Mouse (Mus musculus): ENCODE results near the gene Abi3bp. TPM values are rescaled to one million over a fixed set of nuclear protein-coding genes. Genes with fewer than 3 reads are reported as not detected.

Gene Abi3bp
- polyA plus RNA-seq, 1 experiment from 2014 or later, result 0.55 TPM

DNA sequence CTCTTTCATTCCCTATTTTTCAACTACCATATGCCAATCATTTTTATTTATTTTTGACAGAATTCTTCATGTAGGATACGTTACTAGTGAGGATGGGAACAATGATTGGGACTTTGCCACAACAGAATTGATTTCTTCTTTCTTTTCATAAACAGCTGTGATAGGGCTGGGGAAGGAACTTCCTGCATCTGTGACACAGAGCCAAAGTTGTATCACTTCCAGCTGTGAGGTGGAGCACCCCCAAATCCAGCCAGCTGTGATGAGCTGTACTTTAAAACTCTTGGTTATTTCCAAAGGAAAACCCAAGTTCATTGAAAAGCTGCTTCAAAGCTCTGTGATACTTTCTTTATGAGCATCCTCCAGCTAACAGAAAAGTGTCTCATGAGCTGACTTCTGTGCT is 101.9 kb downstream of the Abi3bp start:
- 87% methylated on average over 1 of the region's 1 CpGs for WGBS

GRCm38 (mm10) chr16:56593581-56593980 is 115.9 kb downstream of the Abi3bp start:
- H3K4me1 ChIP-seq (replicated peaks; ENCODE audit: control insufficient read depth, insufficient read depth, low read length), result no peaks in the 10 kb centered on the region
- no peaks in the 10 kb centered on the region for H3K9me3 ChIP-seq (ENCODE audit: control insufficient read depth, low read length)
- DNase-seq (ENCODE audit: low spot score) (no peak), ATAC-seq (replicated peaks; ENCODE audit: low FRiP score) (no peak)
- H3K27ac ChIP-seq (ENCODE audit: low read depth, low read length), result no peak overlapping the region
- no peak overlapping the region for H3K9ac ChIP-seq (ENCODE audit: low read length)
- H3K36me3 ChIP-seq (ENCODE audit: control insufficient read depth, insufficient read depth, low read length), result no peaks in the 10 kb centered on the region
- no peaks in the 10 kb centered on the region for H3K27me3 ChIP-seq (ENCODE audit: control insufficient read depth, insufficient read depth, low read length)
- WGBS, result 86% methylated on average over 5 of the region's 5 CpGs
- H3K4me3 ChIP-seq (ENCODE audit: low read depth, low read length), result no peak overlapping the region
- no peak overlapping the region for H3K4me2 ChIP-seq (ENCODE audit: low read depth, low read length, severe bottlenecking)

More for the DNA sequence above, 101.9 kb downstream of the Abi3bp start:
- Histone ChIP-seq H3K36me3 (ENCODE audit: control insufficient read depth, insufficient read depth, low read length) (no peaks in the 10 kb centered on the region), H3K9ac (ENCODE audit: low read length) (no peak overlapping the region), H3K27ac (ENCODE audit: low read depth, low read length) (no peak overlapping the region), H3K27me3 (ENCODE audit: control insufficient read depth, insufficient read depth, low read length) (no peaks in the 10 kb centered on the region), H3K9me3 (ENCODE audit: control insufficient read depth, low read length) (no peaks in the 10 kb centered on the region), H3K4me2 (ENCODE audit: low read depth, low read length, severe bottlenecking) (no peak overlapping the region), H3K4me3 (ENCODE audit: low read depth, low read length) (no peak overlapping the region), H3K4me1 (replicated peaks; ENCODE audit: control insufficient read depth, insufficient read depth, low read length) (no peaks in the 10 kb centered on the region)
- ATAC-seq (replicated peaks; ENCODE audit: low FRiP score) (no peak), DNase-seq (ENCODE audit: low spot score) (no peak)

DNA sequence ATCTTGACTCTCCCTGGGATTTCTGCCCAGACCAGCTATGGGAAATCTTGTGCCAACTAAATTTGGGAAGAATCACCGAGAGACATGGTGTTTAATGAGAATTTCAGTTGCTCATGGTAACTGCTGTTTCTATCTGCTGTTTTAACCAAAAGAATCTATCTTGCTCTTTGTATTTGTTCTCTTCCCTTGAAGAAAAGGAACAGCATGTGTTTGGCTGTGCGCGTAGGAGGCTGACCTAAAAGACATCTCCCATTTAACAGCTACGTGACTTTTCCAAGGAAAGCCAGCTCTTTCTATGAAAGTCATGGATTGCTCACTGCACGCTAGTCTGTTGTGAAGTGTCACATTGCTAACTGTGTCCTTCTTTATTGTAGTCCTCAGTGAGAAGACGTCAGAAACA is 117.2 kb downstream of the Abi3bp start:
- ATAC-seq (replicated peaks; ENCODE audit: low FRiP score) (no peak), DNase-seq (ENCODE audit: low spot score) (no peak)
- 88% methylated on average over 6 of the region's 6 CpGs for WGBS

DNA sequence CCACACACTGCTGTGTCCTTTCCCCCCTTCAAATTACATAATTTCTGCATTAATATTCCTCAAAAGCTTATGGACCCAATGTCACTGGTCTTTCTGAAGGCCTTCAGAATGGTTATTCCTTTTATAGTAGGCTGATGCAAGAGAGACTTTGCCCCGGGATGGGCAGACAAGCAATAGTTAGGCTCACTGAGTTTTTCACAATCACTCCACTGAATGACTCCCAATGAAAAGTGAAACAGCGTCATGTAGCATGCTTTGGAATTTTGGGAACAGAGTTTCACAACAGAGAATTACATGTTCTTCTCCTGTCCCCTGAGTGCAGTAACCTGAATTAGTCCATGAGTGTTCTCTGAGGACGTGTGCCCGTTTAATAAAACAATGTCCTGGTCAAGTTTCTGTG is 120.7 kb downstream of the Abi3bp start:
- H3K36me3 ChIP-seq (ENCODE audit: control insufficient read depth, insufficient read depth, low read length), result no peaks in the 10 kb centered on the region
- H3K27ac ChIP-seq (ENCODE audit: low read depth, low read length), result no peak overlapping the region
- H3K9me3 ChIP-seq (ENCODE audit: control insufficient read depth, low read length), result no peaks in the 10 kb centered on the region
- H3K4me2 ChIP-seq (ENCODE audit: low read depth, low read length, severe bottlenecking), result no peak overlapping the region
- ATAC-seq (replicated peaks; ENCODE audit: low FRiP score), result no peak
- no peaks in the 10 kb centered on the region for H3K4me1 ChIP-seq (replicated peaks; ENCODE audit: control insufficient read depth, insufficient read depth, low read length)
- H3K9ac ChIP-seq (ENCODE audit: low read length), result no peak overlapping the region
- DNase-seq (ENCODE audit: low spot score), result no peak
- H3K27me3 ChIP-seq (ENCODE audit: control insufficient read depth, insufficient read depth, low read length), result no peaks in the 10 kb centered on the region
- no peak overlapping the region for H3K4me3 ChIP-seq (ENCODE audit: low read depth, low read length)
- 98% methylated on average over 4 of the region's 4 CpGs for WGBS

More for the DNA sequence above, 117.2 kb downstream of the Abi3bp start:
- H3K4me3 ChIP-seq (ENCODE audit: low read depth, low read length), result no peak overlapping the region
- H3K4me1 ChIP-seq (replicated peaks; ENCODE audit: control insufficient read depth, insufficient read depth, low read length), result no peaks in the 10 kb centered on the region
- H3K4me2 ChIP-seq (ENCODE audit: low read depth, low read length, severe bottlenecking), result no peak overlapping the region
- no peaks in the 10 kb centered on the region for H3K27me3 ChIP-seq (ENCODE audit: control insufficient read depth, insufficient read depth, low read length)
- H3K36me3 ChIP-seq (ENCODE audit: control insufficient read depth, insufficient read depth, low read length), result no peaks in the 10 kb centered on the region
- H3K9me3 ChIP-seq (ENCODE audit: control insufficient read depth, low read length), result no peaks in the 10 kb centered on the region
- H3K9ac ChIP-seq (ENCODE audit: low read length), result no peak overlapping the region
- H3K27ac ChIP-seq (ENCODE audit: low read depth, low read length), result no peak overlapping the region

DNA sequence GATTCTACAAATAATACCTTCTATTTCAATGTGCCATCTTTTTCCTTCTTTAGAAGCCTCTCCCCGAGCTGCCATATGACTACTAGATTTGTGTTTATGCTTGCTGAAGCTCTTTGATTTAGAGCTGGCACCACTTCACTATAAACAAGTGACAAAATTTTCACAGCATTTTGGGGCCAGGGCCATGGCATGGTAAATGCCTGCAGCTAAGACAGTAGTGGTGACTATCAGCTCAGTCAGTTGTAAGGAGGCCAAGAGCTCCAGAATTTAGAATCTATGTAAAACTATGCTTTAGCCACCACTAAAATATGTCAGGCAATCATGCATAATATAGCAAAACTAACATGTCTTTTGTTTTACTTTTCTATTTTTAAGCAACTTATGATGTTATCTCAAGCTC is 124.7 kb downstream of the Abi3bp start:
- Histone ChIP-seq H3K9ac (ENCODE audit: low read length) (no peak overlapping the region), H3K27ac (ENCODE audit: low read depth, low read length) (no peak overlapping the region), H3K36me3 (ENCODE audit: control insufficient read depth, insufficient read depth, low read length) (no peaks in the 10 kb centered on the region), H3K4me3 (ENCODE audit: low read depth, low read length) (no peak overlapping the region), H3K4me1 (replicated peaks; ENCODE audit: control insufficient read depth, insufficient read depth, low read length) (no peaks in the 10 kb centered on the region), H3K27me3 (ENCODE audit: control insufficient read depth, insufficient read depth, low read length) (no peaks in the 10 kb centered on the region), H3K9me3 (ENCODE audit: control insufficient read depth, low read length) (no peaks in the 10 kb centered on the region), H3K4me2 (ENCODE audit: low read depth, low read length, severe bottlenecking) (no peak overlapping the region)
- DNase-seq (ENCODE audit: low spot score) (no peak), ATAC-seq (replicated peaks; ENCODE audit: low FRiP score) (no peak)
- WGBS, result 93% methylated on average over 1 of the region's 1 CpGs

DNA sequence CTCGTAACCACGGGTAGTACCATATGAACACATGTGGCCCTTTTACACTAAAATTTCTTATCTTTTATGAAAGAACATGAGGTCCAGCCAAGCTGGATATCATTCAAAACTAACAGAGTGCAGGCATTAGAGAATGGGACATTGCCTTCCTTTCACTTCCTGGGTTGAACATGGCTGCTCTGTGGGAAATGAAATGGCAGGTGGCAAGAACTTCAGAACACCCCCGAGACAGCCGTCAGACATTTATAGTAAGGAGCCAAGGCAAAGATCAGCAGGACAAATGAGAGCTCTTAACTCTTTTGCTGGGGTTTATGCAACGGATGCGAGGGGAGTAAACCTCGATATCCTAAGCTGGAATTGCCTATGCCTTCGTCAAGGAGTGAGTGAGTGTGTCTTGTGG is 132.9 kb downstream of the Abi3bp start:
- H3K27me3 ChIP-seq (ENCODE audit: control insufficient read depth, insufficient read depth, low read length), result no peaks in the 10 kb centered on the region
- H3K9me3 ChIP-seq (ENCODE audit: control insufficient read depth, low read length), result no peaks in the 10 kb centered on the region
- H3K9ac ChIP-seq (ENCODE audit: low read length), result no peak overlapping the region
- WGBS, result 72% methylated on average over 8 of the region's 8 CpGs
- H3K4me2 ChIP-seq (ENCODE audit: low read depth, low read length, severe bottlenecking), result no peak overlapping the region
- H3K4me1 ChIP-seq (replicated peaks; ENCODE audit: control insufficient read depth, insufficient read depth, low read length), result no peaks in the 10 kb centered on the region; the same call in 1 of the 2 replicates
- no peak for DNase-seq (ENCODE audit: low spot score)
- no peak overlapping the region for H3K27ac ChIP-seq (ENCODE audit: low read depth, low read length)
- no peak for ATAC-seq (replicated peaks; ENCODE audit: low FRiP score)
- H3K36me3 ChIP-seq (ENCODE audit: control insufficient read depth, insufficient read depth, low read length), result no peaks in the 10 kb centered on the region
- H3K4me3 ChIP-seq (ENCODE audit: low read depth, low read length), result no peak overlapping the region

DNA sequence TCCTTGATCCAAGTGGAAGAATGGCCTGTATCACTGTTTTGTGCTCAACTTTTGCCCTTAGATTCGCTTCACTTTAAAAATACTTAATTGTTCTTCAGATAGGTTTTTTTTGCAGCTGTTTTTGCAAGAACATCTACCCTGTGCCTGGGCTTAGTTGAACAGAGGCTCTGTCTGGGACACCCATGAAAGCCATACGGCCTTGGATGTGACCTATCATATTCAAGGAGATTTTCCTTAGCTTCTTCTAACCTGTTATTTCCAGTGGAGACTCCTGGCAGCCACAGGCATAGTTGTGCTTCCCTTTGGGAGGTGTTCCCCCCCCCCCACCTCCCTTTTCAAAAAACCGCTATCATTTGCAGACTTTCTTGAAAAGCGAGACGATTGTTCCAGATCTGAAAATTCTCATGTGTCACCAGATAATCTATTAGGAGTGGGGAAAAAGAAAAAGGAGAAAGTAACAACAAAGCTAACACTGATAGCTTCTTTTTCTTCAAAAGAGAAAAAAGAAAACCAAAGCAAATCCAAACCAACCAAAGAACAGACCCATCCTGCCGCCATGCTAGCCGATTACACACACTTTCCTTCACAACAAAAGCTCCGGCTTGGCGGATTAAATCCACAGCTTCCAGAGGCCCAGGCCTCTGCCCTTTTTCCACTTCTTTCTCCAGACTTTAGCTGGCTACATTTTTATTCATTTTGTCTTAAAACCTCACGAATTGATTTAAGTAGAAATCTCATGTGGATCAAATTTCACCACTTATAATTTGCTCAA is 133.6 kb downstream of the Abi3bp start:
- WGBS, result 40% methylated on average over 10 of the region's 10 CpGs
- ATAC-seq (replicated peaks; ENCODE audit: low FRiP score) (peak; percentile 51; the same call in 1 of the 2 replicates), DNase-seq (ENCODE audit: low spot score) (no peak)
- Histone ChIP-seq H3K4me1 (replicated peaks; ENCODE audit: control insufficient read depth, insufficient read depth, low read length) (no peaks in the 10 kb centered on the region; the same call in 1 of the 2 replicates), H3K4me3 (ENCODE audit: low read depth, low read length) (no peak overlapping the region), H3K27me3 (ENCODE audit: control insufficient read depth, insufficient read depth, low read length) (no peaks in the 10 kb centered on the region), H3K9ac (ENCODE audit: low read length) (no peak overlapping the region), H3K36me3 (ENCODE audit: control insufficient read depth, insufficient read depth, low read length) (no peaks in the 10 kb centered on the region), H3K9me3 (ENCODE audit: control insufficient read depth, low read length) (no peaks in the 10 kb centered on the region), H3K4me2 (ENCODE audit: low read depth, low read length, severe bottlenecking) (no peak overlapping the region), H3K27ac (ENCODE audit: low read depth, low read length) (no peak overlapping the region)

DNA sequence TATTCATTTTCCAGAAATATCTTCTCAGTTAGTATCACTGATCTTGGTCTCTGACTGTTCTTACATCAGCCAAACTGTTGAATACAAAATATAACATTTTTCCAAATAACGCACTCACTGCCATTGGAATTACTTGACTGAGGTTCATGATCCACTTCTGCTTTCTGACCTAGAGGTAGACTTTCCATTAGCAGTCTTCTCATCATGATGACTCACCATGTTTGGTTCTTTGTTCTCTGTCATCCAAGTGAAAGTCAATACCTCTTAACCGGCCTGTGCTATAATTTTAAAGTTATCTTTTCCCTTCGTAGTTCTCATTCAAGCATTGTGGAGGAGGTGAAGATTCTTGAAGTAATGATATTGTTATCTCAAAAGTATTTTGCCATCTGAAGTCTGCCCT is 160.9 kb downstream of the Abi3bp start:
- DNase-seq (ENCODE audit: low spot score), result no peak
- Histone ChIP-seq H3K27ac (ENCODE audit: low read depth, low read length) (no peak overlapping the region), H3K9me3 (ENCODE audit: control insufficient read depth, low read length) (no peaks in the 10 kb centered on the region), H3K36me3 (ENCODE audit: control insufficient read depth, insufficient read depth, low read length) (no peaks in the 10 kb centered on the region), H3K4me3 (ENCODE audit: low read depth, low read length) (no peak overlapping the region), H3K4me1 (replicated peaks; ENCODE audit: control insufficient read depth, insufficient read depth, low read length) (no peaks in the 10 kb centered on the region), H3K9ac (ENCODE audit: low read length) (no peak overlapping the region), H3K4me2 (ENCODE audit: low read depth, low read length, severe bottlenecking) (no peak overlapping the region), H3K27me3 (ENCODE audit: control insufficient read depth, insufficient read depth, low read length) (no peaks in the 10 kb centered on the region)
- no peak for ATAC-seq (replicated peaks; ENCODE audit: low FRiP score)
- 93% methylated on average over 3 of the region's 3 CpGs for WGBS

DNA sequence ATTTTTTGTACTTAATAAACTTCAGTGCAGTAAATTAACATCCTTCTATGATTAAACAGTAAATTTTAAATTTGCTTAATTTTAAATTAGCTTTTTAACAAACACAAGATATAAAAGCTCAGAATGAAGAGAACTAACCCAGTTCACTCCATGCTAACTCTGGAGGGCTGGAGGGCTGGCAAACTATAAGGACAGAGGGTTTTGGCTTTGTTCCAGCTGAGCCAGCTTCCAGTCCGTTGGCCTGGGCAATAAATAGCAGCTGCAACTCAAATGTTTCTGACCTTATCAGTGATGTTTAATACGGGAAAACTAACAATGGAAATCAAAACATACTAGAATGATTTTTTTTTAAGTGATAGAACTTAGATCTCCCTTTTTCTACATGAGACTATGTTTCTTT is 167.6 kb downstream of the Abi3bp start:
- Histone ChIP-seq H3K9me3 (ENCODE audit: control insufficient read depth, low read length) (no peaks in the 10 kb centered on the region), H3K4me2 (ENCODE audit: low read depth, low read length, severe bottlenecking) (no peak overlapping the region), H3K4me1 (replicated peaks; ENCODE audit: control insufficient read depth, insufficient read depth, low read length) (no peaks in the 10 kb centered on the region), H3K27ac (ENCODE audit: low read depth, low read length) (no peak overlapping the region), H3K4me3 (ENCODE audit: low read depth, low read length) (no peak overlapping the region), H3K36me3 (ENCODE audit: control insufficient read depth, insufficient read depth, low read length) (no peaks in the 10 kb centered on the region), H3K9ac (ENCODE audit: low read length) (no peak overlapping the region), H3K27me3 (ENCODE audit: control insufficient read depth, insufficient read depth, low read length) (no peaks in the 10 kb centered on the region)
- ATAC-seq (replicated peaks; ENCODE audit: low FRiP score), result no peak
- WGBS, result 51% methylated on average over 2 of the region's 2 CpGs
- no peak for DNase-seq (ENCODE audit: low spot score)
